Mouse (Mus musculus) spleen, adult 12 weeks (tissue): ENCODE data around the gene Gria2.

Experiments
- DNase-seq: peaks from one replicate; pipeline ENCODE4 v3.0.0; 2022; ENCODE audit warnings: low spot score

Gene Gria2

GRCm38 (mm10) chr3:80775971-80776370, 26.7 kb downstream of the Gria2 start:
- no peak for DNase-seq

- DNase-seq = no peak
Measured at GRCm38 (mm10) chr3:80774005-80774764, 28.4 kb downstream of the Gria2 start.

GRCm38 (mm10) chr3:80773232-80773631, 29.4 kb downstream of the Gria2 start:
- DNase-seq = no peak

GRCm38 (mm10) chr3:80769506-80770235, 33.0 kb downstream of the Gria2 start:
- no peak for DNase-seq

- no peak for DNase-seq
Measured at GRCm38 (mm10) chr3:80758955-80759354, 43.7 kb downstream of the Gria2 start.

- no peak for DNase-seq
Measured at GRCm38 (mm10) chr3:80758363-80758762, 44.3 kb downstream of the Gria2 start.

- DNase-seq = no peak
Measured at GRCm38 (mm10) chr3:80750786-80751185, 51.8 kb downstream of the Gria2 start.

- DNase-seq = no peak
Measured at GRCm38 (mm10) chr3:80725205-80725604, 77.4 kb downstream of the Gria2 start.

GRCm38 (mm10) chr3:80713123-80713522, 89.5 kb downstream of the Gria2 start:
- no peak for DNase-seq

- DNase-seq = no peak
Measured at GRCm38 (mm10) chr3:80708992-80709391, 93.6 kb downstream of the Gria2 start.

GRCm38 (mm10) chr3:80702173-80702572, 100.5 kb downstream of the Gria2 start:
- no peak for DNase-seq

- DNase-seq = no peak
Measured at GRCm38 (mm10) chr3:80697523-80697922, 105.1 kb downstream of the Gria2 start.

GRCm38 (mm10) chr3:80694965-80695364, 107.7 kb downstream of the Gria2 start:
- no peak for DNase-seq

GRCm38 (mm10) chr3:80665105-80665504, 137.5 kb downstream of the Gria2 start:
- DNase-seq = no peak

- DNase-seq = no peak
Measured at GRCm38 (mm10) chr3:80663293-80663692, 139.3 kb downstream of the Gria2 start.

GRCm38 (mm10) chr3:80661838-80662237, 140.8 kb downstream of the Gria2 start:
- no peak for DNase-seq

GRCm38 (mm10) chr3:80652213-80652612, 150.4 kb downstream of the Gria2 start:
- DNase-seq = no peak
